Mouse (Mus musculus): ENCODE measurements around the gene 1700030K09Rik.

Gene 1700030K09Rik

GRCm38 (mm10) chr8:72500521-72500931, 56.8 kb downstream of the 1700030K09Rik start:
- ATAC-seq (ENCODE audit: insufficient number of reproducible peaks, low FRiP score, low TSS enrichment), result peak; percentile 74

- peak; percentile 84 for ATAC-seq (ENCODE audit: insufficient number of reproducible peaks, low FRiP score, low TSS enrichment)
Observed at GRCm38 (mm10) chr8:72504137-72504536, 60.5 kb downstream of the 1700030K09Rik start.

- no peak for ATAC-seq (ENCODE audit: insufficient number of reproducible peaks, low FRiP score, low TSS enrichment)
Observed at GRCm38 (mm10) chr8:72504637-72505314, 61.1 kb downstream of the 1700030K09Rik start.

GRCm38 (mm10) chr8:72507505-72507904, 63.8 kb downstream of the 1700030K09Rik start:
- ATAC-seq (ENCODE audit: insufficient number of reproducible peaks, low FRiP score, low TSS enrichment), result no peak
